Mouse (Mus musculus) forebrain, embryonic 11.5 days (tissue): Measurements from ENCODE around the gene Map3k9. TPM values are rescaled to one million over a fixed set of nuclear protein-coding genes. Genes with fewer than 3 reads are reported as not detected.

ENCODE experiments used
- ATAC-seq: fragments of 200-750 bp; cut with Nextera tagmentation; replicated peaks from 2 replicates; pipeline ENCODE4 v1.8.0; 2017; ENCODE audit warnings: moderate TSS enrichment; ENCODE audit not compliant: low FRiP score
- DNase-seq: peaks from one replicate; pipeline ENCODE4 v3.0.0-alpha.2; 2017; ENCODE audit warnings: low spot score
- H3K27ac ChIP-seq: fragments of 300-500 bp; sonication (generic); 2 replicates; pipeline ENCODE4 v1.5.1; 2014; ENCODE audit warnings: low read depth, low read length
- H3K27me3 ChIP-seq: fragments of 300-500 bp; sonication (generic); 2 replicates; pipeline ENCODE4 v1.6.1; 2014; ENCODE audit warnings: mild to moderate bottlenecking, low read length, mixed read lengths; ENCODE audit not compliant: control insufficient read depth, insufficient read depth
- H3K36me3 ChIP-seq: fragments of 300-500 bp; sonication (generic); 2 replicates; pipeline ENCODE4 v1.6.1; 2014; ENCODE audit warnings: mild to moderate bottlenecking, low read length, moderate library complexity, mixed read lengths; ENCODE audit not compliant: control insufficient read depth, insufficient read depth
- H3K4me1 ChIP-seq: fragments of 300-500 bp; sonication (generic); replicated peaks from 2 replicates; pipeline ENCODE4 v1.6.1; 2014; ENCODE audit warnings: low read length, mixed read lengths; ENCODE audit not compliant: control insufficient read depth, insufficient read depth
- H3K4me2 ChIP-seq: fragments of 300-500 bp; sonication (generic); 2 replicates; pipeline ENCODE4 v1.6.1; 2014; ENCODE audit warnings: low read depth, mild to moderate bottlenecking, low read length, moderate library complexity, mixed read lengths; ENCODE audit not compliant: severe bottlenecking
- H3K4me3 ChIP-seq: fragments of 300-500 bp; sonication (generic); 2 replicates; pipeline ENCODE4 v1.5.1; 2014; ENCODE audit warnings: low read depth, low read length
- H3K9ac ChIP-seq: fragments of 300-500 bp; sonication (generic); 2 replicates; pipeline ENCODE4 v1.6.1; 2014; ENCODE audit warnings: low read length
- H3K9me3 ChIP-seq: fragments of 300-500 bp; sonication (generic); 2 replicates; pipeline ENCODE4 v1.6.1; 2016; ENCODE audit warnings: low read length, mixed read lengths; ENCODE audit not compliant: control insufficient read depth
- WGBS: fragments of 180-500 bp; shearing (Covaris S2); extraction: QIAGEN DNeasy Blood & Tissue Kit; methylation state at CpG from one replicate; pipeline ENCODE4 v1.1.7; 2014; 5-methylcytosine and 5-hydroxymethylcytosine counted together
- polyA plus RNA-seq: library from polyadenylated mRNA; unstranded; fragments of >200 nt; fragmentation: Nextera tagmentation; extraction: Ambion mirVana; gene quantifications from 2 replicates; pipeline ENCODE4 v1.2.1, GENCODE M21; 2014

The Map3k9 gene
- polyA plus RNA-seq, 1 experiment from 2014 or later = 3.0 TPM

GRCm38 (mm10) chr12:81719715-81720114, 61.3 kb downstream of the Map3k9 start:
- H3K9me3 ChIP-seq = no peaks in the 10 kb centered on the region
- DNase-seq (no peak), ATAC-seq (no peak)
- H3K4me2 ChIP-seq = no peak overlapping the region
- H3K9ac ChIP-seq = no peak overlapping the region
- H3K4me3 ChIP-seq = no peak overlapping the region
- no peak overlapping the region for H3K27ac ChIP-seq
- H3K27me3 ChIP-seq = no peaks in the 10 kb centered on the region
- no peaks in the 10 kb centered on the region for H3K4me1 ChIP-seq
- H3K36me3 ChIP-seq = peaks cover 3% of the 10 kb centered on the region; the same call in 1 of the 2 replicates
- 92% methylated on average over 8 of the region's 8 CpGs for WGBS

GRCm38 (mm10) chr12:81719161-81719560, 61.8 kb downstream of the Map3k9 start:
- Histone ChIP-seq H3K27me3 (no peaks in the 10 kb centered on the region), H3K27ac (no peak overlapping the region), H3K9me3 (no peaks in the 10 kb centered on the region), H3K36me3 (peaks cover 2% of the 10 kb centered on the region; the same call in 1 of the 2 replicates), H3K4me2 (no peak overlapping the region), H3K4me1 (no peaks in the 10 kb centered on the region), H3K4me3 (no peak overlapping the region), H3K9ac (no peak overlapping the region)
- WGBS = 89% methylated on average over 5 of the region's 5 CpGs
- ATAC-seq = no peak
- DNase-seq = no peak

- Histone ChIP-seq H3K4me1 (no peaks in the 10 kb centered on the region), H3K36me3 (no peaks in the 10 kb centered on the region), H3K4me3 (no peak overlapping the region), H3K27ac (no peak overlapping the region), H3K9ac (no peak overlapping the region), H3K9me3 (no peaks in the 10 kb centered on the region), H3K27me3 (no peaks in the 10 kb centered on the region), H3K4me2 (no peak overlapping the region)
- 89% methylated on average over 4 of the region's 4 CpGs for WGBS
- DNase-seq (no peak), ATAC-seq (no peak)
Measured at GRCm38 (mm10) chr12:81712618-81713017, 68.4 kb downstream of the Map3k9 start.

GRCm38 (mm10) chr12:81702903-81703302, 78.1 kb downstream of the Map3k9 start:
- ATAC-seq = no peak
- no peak overlapping the region for H3K4me2 ChIP-seq
- H3K4me1 ChIP-seq = no peaks in the 10 kb centered on the region
- H3K4me3 ChIP-seq = no peak overlapping the region
- no peaks in the 10 kb centered on the region for H3K36me3 ChIP-seq
- DNase-seq = no peak
- H3K9me3 ChIP-seq = no peaks in the 10 kb centered on the region
- H3K9ac ChIP-seq = no peak overlapping the region
- WGBS = 5% methylated on average over 1 of the region's 1 CpGs
- H3K27me3 ChIP-seq = no peaks in the 10 kb centered on the region
- H3K27ac ChIP-seq = no peak overlapping the region

- no peak overlapping the region for H3K9ac ChIP-seq
Measured at GRCm38 (mm10) chr12:81698011-81698410, 83.0 kb downstream of the Map3k9 start.

GRCm38 (mm10) chr12:81691177-81691730, 89.7 kb downstream of the Map3k9 start:
- Histone ChIP-seq H3K36me3 (no peaks in the 10 kb centered on the region), H3K9ac (no peak overlapping the region), H3K4me3 (no peak overlapping the region), H3K27me3 (no peaks in the 10 kb centered on the region), H3K4me1 (peaks cover 2% of the 10 kb centered on the region; the same call in 1 of the 2 replicates), H3K9me3 (no peaks in the 10 kb centered on the region), H3K27ac (no peak overlapping the region), H3K4me2 (no peak overlapping the region)
- DNase-seq (no peak), ATAC-seq (no peak)
- 57% methylated on average over 8 of the region's 8 CpGs for WGBS

More at GRCm38 (mm10) chr12:81698011-81698410, 83.0 kb downstream of the Map3k9 start:
- 56% methylated on average over 4 of the region's 4 CpGs for WGBS
- H3K36me3 ChIP-seq = no peaks in the 10 kb centered on the region
- no peak overlapping the region for H3K27ac ChIP-seq
- H3K4me1 ChIP-seq = no peaks in the 10 kb centered on the region
- no peaks in the 10 kb centered on the region for H3K27me3 ChIP-seq
- H3K9me3 ChIP-seq = no peaks in the 10 kb centered on the region
- no peak overlapping the region for H3K4me2 ChIP-seq
- H3K4me3 ChIP-seq = no peak overlapping the region
- ATAC-seq (no peak), DNase-seq (no peak)

- Histone ChIP-seq H3K36me3 (no peaks in the 10 kb centered on the region), H3K27me3 (no peaks in the 10 kb centered on the region), H3K4me1 (peaks cover 4% of the 10 kb centered on the region; the same call in 1 of the 2 replicates), H3K9me3 (no peaks in the 10 kb centered on the region), H3K4me3 (no peak overlapping the region), H3K9ac (no peak overlapping the region), H3K27ac (no peak overlapping the region), H3K4me2 (no peak overlapping the region)
- no peak for DNase-seq
- no peak for ATAC-seq
- WGBS = 91% methylated on average over 7 of the region's 7 CpGs
Measured at GRCm38 (mm10) chr12:81690751-81691150, 90.2 kb downstream of the Map3k9 start.

- H3K4me2 ChIP-seq = no peak overlapping the region
- DNase-seq = no peak
- 85% methylated on average over 15 of the region's 15 CpGs for WGBS
- no peak overlapping the region for H3K4me3 ChIP-seq
- H3K27me3 ChIP-seq = no peaks in the 10 kb centered on the region
- no peak overlapping the region for H3K9ac ChIP-seq
- no peak overlapping the region for H3K27ac ChIP-seq
- H3K4me1 ChIP-seq = peaks cover 7% of the 10 kb centered on the region; the same call in 1 of the 2 replicates
- no peak for ATAC-seq
- H3K9me3 ChIP-seq = no peaks in the 10 kb centered on the region
- no peaks in the 10 kb centered on the region for H3K36me3 ChIP-seq
Measured at GRCm38 (mm10) chr12:81690111-81690510, 90.9 kb downstream of the Map3k9 start.

- no peak for DNase-seq
- Histone ChIP-seq H3K36me3 (no peaks in the 10 kb centered on the region), H3K9ac (no peak overlapping the region), H3K4me3 (no peak overlapping the region), H3K4me1 (peaks cover 10% of the 10 kb centered on the region; the same call in 1 of the 2 replicates), H3K27ac (no peak overlapping the region), H3K9me3 (no peaks in the 10 kb centered on the region), H3K4me2 (no peak overlapping the region), H3K27me3 (no peaks in the 10 kb centered on the region)
- 13% methylated on average over 4 of the region's 4 CpGs for WGBS
- no peak for ATAC-seq
Measured at GRCm38 (mm10) chr12:81689505-81690056, 91.4 kb downstream of the Map3k9 start.
